Mouse (Mus musculus) mouse trophoblast stem cell (cell line): ENCODE data around the gene Nphs1.
"Not testable (repeated sequence)": the region's sequence is repeated elsewhere in the genome, so short reads cannot be mapped to it uniquely, and the experiment has no call there.

Source experiments
- in situ Hi-C, 2 experiments: fragments of 300-500 bp; cut with MseI, MboI; formaldehyde crosslinking; loops; 2 replicates in 1 of 2; 3 replicates in 1 of 2; pipeline ENCODE4 v1.15.1; 2025

Nphs1 gene

DNA sequence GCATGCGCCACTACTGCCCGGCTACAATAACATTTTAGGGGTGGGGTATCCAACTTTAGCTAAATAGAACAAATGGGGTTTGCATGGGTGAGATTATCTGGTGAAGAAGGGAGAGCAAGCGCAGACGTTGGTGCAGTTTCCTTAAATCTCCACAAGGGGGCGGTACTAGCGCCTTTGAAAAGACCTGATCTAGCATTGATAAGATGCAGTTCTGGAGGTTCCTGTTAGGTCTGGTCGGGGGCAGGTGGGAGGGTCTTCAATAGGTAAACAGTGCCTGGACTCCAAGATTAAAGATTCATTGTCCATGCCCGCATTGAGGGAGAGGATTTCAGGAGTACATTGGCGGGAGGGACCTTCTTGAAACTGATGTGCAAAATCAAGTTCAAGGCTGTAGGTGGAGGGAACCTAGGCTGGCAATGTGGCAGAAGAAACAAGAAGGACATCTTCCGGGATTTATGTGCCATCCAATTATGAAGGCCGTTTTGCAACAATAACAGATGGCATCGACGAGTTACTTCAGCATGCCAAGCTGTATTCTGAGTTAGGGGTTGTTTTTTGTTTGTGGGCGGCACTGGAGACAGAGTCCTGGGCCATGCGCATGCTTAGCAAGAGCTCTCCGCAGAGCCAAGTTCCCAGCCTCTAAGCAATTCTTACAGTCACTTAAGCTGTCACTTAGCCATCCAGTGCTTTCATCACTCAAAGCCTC lies 32.3 kb downstream of the Nphs1 start:
- in situ Hi-C loops = no loop called here

DNA sequence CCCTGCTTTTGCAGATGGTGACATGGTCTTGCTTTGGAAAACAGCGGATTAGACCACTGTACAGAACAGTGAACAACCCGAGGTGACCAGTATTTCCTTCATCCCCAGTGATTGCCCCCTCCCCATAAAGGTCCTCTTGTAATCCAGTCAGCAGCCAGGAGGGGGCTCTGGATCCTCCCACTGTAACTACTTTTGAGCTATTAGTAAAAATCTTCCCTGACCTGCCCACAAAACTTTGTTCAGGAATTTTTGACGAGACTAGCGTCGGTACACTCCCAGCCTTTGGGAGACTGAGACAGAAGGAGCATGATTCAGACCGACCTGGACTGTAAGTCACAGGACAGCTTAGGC lies 32.8 kb downstream of the Nphs1 start:
- in situ Hi-C loops = no loop called here

GRCm38 (mm10) chr7:30492765-30493164 lies 34.6 kb downstream of the Nphs1 start:
- in situ Hi-C loops = no loop called here

DNA sequence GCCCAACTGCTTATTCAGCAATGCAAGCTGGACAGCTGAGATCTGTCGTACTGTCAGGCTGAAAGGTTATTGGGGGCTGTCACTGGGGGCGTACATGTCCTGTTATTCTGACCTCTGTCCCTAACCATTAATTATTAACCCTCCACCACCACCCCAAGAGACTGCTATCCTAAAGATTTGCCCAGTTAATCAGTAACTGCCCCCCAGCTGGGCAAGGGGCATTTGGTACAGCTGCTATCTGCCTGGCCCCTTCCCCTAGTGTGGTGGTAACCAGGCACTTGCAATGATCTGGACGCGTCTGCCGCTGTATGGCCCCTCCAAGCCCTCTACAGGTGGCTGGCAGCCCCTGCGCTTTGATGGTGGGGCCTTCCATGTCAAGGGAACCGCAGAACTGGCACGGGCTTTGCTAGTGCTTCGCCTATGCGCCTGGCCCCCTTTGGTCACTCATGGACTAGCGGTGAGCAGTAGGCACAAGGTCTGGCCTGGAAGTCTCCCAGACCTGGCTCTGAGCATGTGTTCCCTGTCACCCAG lies 35.4 kb downstream of the Nphs1 start, which contains the start of gene Prodh2:
Gene Prodh2 (plus strand): TSS at position 222 of the 531 bp plus-strand sequence.
- in situ Hi-C loops = no loop called here

- in situ Hi-C loops = not testable (repeated sequence)
Observed at GRCm38 (mm10) chr7:30495506-30496042, 37.5 kb downstream of the Nphs1 start.

- in situ Hi-C loops = not testable (repeated sequence)
Observed at GRCm38 (mm10) chr7:30501159-30501558, 43.0 kb downstream of the Nphs1 start.

- in situ Hi-C loops = no loop called here
Observed at GRCm38 (mm10) chr7:30508061-30508460, 49.9 kb downstream of the Nphs1 start.

- in situ Hi-C loops = no loop called here
Observed at GRCm38 (mm10) chr7:30515003-30515760, 57.1 kb downstream of the Nphs1 start.

- in situ Hi-C loops = no loop called here
Observed at GRCm38 (mm10) chr7:30518325-30518724, 60.2 kb downstream of the Nphs1 start.

DNA sequence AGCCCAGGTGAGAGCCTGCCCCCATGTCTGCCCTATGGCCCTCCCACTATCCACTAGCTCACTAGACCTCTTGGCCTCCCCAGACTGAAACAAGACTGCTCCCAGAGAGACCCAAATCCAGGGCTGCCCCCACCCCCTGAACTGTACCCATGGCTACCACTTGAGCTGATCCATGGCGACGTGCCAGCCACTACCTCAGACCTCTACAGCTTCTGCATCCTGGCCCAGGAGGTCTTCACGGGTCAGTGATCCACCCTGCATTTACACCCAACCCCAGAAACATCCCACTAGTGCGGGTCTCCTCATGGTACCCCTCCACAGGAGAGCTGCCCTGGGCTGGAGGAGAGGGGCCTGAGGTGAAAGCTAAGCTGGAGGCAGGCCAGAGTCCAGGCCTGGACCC lies 62.3 kb downstream of the Nphs1 start:
- in situ Hi-C loops = no loop called here

GRCm38 (mm10) chr7:30520856-30521255 lies 62.7 kb downstream of the Nphs1 start:
- in situ Hi-C loops = no loop called here

GRCm38 (mm10) chr7:30522871-30523270 lies 64.8 kb downstream of the Nphs1 start:
- in situ Hi-C loops = no loop called here

DNA sequence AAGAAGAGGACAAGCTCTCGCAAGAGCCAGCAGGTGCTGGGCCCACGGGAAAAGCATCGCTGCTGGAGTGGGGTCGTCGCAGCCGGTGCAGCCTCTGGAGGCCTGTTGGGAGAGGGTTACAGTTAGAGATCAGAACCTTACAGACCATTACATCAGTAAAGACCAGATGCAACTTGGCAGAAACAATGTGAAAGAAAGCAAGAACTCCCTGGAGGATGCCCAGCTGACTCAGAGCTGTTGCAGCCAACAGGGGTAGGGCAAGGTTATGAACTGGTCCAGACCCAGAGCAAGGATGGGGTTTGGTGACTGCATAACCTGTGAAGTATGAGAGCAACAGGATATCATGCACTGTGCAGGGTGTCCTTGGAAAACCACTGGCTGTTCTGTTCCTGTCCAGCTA lies 66.4 kb downstream of the Nphs1 start:
- in situ Hi-C loops = no loop called here

DNA sequence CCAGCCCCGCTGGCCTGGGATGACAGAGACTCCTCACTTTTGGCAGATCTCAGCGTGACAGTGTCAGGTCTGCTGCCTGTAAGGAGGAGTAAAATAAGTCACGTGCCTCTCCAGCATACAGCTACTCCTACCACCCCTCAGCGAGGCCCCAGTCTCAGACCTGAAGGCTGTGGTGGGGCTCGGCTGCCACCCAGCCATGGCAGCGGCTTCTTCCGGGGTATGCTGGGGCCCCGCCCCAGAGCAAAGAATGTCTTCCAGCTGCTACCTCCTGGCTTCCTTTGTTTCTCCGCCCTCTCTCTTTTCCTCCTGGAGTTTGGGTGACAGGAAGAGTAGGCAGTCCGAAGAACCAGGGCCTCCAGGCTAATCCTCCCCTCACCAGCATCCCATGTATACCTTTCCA lies 67.8 kb downstream of the Nphs1 start:
- in situ Hi-C loops = no loop called here

- in situ Hi-C loops = no loop called here
Observed at GRCm38 (mm10) chr7:30526399-30526798, 68.3 kb downstream of the Nphs1 start.

DNA sequence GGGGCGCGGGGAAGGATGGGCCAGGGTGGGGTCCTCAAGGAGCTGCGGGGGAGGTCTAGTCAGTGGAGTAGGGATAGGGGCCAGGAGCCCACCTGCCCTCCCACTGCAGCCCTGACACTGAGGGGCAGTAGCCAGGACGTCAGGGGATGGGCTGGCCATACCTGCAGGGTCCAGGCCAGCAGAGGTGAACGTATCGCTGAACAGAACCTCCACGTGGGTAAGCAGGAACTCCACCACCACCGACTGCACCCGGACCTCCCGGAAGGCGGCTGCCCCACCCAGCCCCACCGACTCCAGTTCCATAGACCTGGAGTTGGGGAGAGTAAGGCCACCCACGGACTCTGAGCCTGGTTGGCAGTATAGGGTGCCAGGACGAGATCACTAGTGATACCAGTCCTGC lies 68.9 kb downstream of the Nphs1 start:
- in situ Hi-C loops = no loop called here

- in situ Hi-C loops = no loop called here
Observed at GRCm38 (mm10) chr7:30531291-30531815, 73.2 kb downstream of the Nphs1 start.

GRCm38 (mm10) chr7:30532931-30533330 lies 74.8 kb downstream of the Nphs1 start:
- in situ Hi-C loops = no loop called here

DNA sequence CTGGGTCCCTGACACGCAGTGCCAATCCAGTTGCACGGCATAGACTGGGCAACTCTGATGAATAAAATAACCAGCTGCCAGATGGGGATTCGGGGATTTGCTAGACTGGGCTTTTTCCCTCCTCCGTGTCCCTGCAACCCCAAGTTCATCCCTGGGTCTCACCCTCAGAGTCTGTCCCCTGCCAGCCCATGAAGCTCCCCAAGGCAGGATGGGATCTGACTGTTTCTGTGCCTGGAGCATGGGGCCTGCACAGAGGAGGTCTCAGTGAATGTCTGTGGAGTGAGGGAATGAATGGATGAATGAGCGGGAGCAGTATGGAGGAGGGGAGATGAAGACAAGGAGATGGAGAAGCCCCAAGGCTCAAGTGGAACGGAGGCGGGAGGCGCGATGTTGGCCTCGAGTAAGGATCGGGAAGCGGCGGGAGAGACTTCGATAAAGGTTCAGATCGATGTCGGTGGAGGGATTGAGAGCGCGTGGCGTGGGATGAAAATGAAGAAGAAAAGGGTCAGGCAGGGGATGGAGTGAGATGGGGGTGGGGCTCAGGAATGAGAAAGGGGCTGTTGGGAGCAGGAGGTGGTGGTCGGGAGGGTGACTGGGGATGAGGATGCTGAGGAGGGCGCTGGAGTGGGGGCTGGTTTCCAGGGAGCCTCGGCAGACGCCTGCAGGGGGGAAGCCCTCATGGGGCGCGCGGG lies 76.0 kb downstream of the Nphs1 start:
- in situ Hi-C loops = no loop called here

DNA sequence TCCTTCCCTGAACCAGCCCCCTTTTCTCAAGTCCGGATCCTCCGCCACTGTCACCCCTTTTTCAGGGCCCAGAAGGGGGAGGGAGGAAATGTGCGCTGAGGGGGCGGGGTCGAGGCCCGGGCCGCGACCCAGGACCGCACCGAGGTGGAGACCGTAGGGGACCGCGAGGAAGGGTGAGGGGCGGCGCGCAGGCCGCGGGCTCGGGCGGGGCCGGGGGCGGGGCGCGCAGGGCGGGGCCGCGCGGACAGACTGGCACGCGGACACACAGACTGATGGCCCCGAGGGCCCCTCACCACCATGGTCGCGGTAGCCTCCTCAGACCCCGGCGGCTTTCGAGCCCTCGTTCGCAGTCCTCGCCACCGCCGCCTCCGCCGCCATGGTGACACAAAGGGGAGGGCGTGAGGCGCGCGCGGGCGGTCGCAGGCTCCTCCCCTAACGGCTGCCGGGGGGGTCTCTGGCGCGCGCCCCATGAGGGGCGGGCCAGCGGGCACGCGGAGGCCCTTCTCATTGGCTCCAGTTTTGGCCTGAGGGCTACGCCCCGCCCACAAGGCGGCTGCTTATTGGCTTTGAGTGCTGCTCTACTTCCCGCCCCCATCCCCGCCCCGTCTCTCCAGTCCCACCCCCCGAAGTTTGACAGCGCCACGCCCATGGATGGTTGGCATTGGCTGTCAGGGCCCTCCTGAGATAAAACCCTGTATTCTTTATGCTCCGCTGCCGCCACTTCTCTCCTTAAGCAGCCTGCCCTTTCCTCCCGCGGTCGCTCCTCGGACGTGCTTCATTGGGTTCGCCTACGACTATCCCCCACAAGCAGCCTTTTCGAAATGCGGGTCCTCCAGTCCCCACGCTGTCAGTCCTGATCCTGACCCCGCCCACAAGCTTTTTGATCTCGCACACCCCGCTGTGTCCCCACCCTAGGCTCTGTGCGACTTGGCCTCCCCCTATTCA lies 76.8 kb downstream of the Nphs1 start, which contains the start of gene Arhgap33:
Gene Arhgap33 (minus strand): TSS at position 428 of the 945 bp plus-strand sequence.
- in situ Hi-C loops = no loop called here
